Mouse (Mus musculus) heart, adult 2 months (tissue): ENCODE results near the gene Msl1. TPM values are rescaled to one million over a fixed set of nuclear protein-coding genes. Genes with fewer than 3 reads are reported as not detected.

Source experiments
- DNase-seq, 2 experiments: peaks; one replicate each; pipeline ENCODE4 v3.0.0; 2021
- H3K27ac ChIP-seq: fragments of 200-600 bp; 2 replicates; pipeline ENCODE4 v1.8.1; 2022
- H3K27me3 ChIP-seq: fragments of 200-500 bp; 2 replicates; pipeline ENCODE4 v1.6.1; 2012; ENCODE audit warnings: mild to moderate bottlenecking, low read length, inconsistent platforms, mixed read lengths; ENCODE audit not compliant: control insufficient read depth, insufficient read depth
- H3K36me3 ChIP-seq: fragments of 200-500 bp; 2 replicates; pipeline ENCODE4 v1.6.1; 2012; ENCODE audit warnings: low read length, inconsistent platforms; ENCODE audit not compliant: control insufficient read depth, insufficient read depth
- H3K4me1 ChIP-seq: fragments of 200-500 bp; 2 replicates; pipeline ENCODE4 v1.6.1; 2011; ENCODE audit warnings: low read length; ENCODE audit not compliant: control insufficient read depth, insufficient read depth
- H3K4me3 ChIP-seq: fragments of 200-600 bp; 2 replicates; pipeline ENCODE4 v1.8.1; 2022
- H3K79me2 ChIP-seq: fragments of 200-500 bp; replicated peaks from 2 replicates; pipeline ENCODE4 v1.6.1; 2012; ENCODE audit warnings: mild to moderate bottlenecking, inconsistent platforms, low read length, moderate library complexity, mixed read lengths; ENCODE audit not compliant: control insufficient read depth, insufficient read depth
- H3K9ac ChIP-seq: fragments of 200-500 bp; 2 replicates; pipeline ENCODE4 v1.6.1; 2012; ENCODE audit warnings: low read depth, mild to moderate bottlenecking, control low read depth, inconsistent platforms, low read length, mixed read lengths
- CTCF ChIP-seq: fragments of 200-600 bp; IDR thresholded peaks from 2 replicates; pipeline ENCODE4 v1.8.1; 2022; ENCODE audit warnings: antibody characterized with exemption, mild to moderate bottlenecking, moderate library complexity
- EP300 ChIP-seq: fragments of 200-500 bp; IDR thresholded peaks from 2 replicates; pipeline ENCODE4 v1.6.1; 2011; ENCODE audit warnings: low read depth, low read length, control low read depth; ENCODE audit not compliant: insufficient read depth
- POLR2A ChIP-seq: fragments of 200-500 bp; IDR thresholded peaks from 2 replicates; pipeline ENCODE4 v1.6.1; 2011; ENCODE audit warnings: mild to moderate bottlenecking, low read depth, low read length, control low read depth; ENCODE audit not compliant: insufficient read depth
- WGBS: fragments of 180-500 bp; shearing (Covaris S2); methylation state at CpG from one replicate; pipeline ENCODE4 v1.1.7; 2018; 5-methylcytosine and 5-hydroxymethylcytosine counted together
- intact Hi-C: fragments of 180-260 bp; cut with DNase I; formaldehyde crosslinking; loops from one replicate; pipeline ENCODE4 v1.15.1; 2025
- polyA plus RNA-seq: library from polyadenylated mRNA; depleted of rRNA; stranded (reverse); fragments of >200 nt; gene quantifications from 2 replicates; pipeline ENCODE4 v1.2.3, GENCODE M21; 2012
- total RNA-seq, 2 experiments: library from RNA; stranded (reverse); gene quantifications; 2 replicates each; pipeline ENCODE4 v1.2.3; 2021

Msl1 gene
- total and polyA plus RNA-seq, 3 experiments = 21.9 to 75.3 (median 68.9) TPM

DNA sequence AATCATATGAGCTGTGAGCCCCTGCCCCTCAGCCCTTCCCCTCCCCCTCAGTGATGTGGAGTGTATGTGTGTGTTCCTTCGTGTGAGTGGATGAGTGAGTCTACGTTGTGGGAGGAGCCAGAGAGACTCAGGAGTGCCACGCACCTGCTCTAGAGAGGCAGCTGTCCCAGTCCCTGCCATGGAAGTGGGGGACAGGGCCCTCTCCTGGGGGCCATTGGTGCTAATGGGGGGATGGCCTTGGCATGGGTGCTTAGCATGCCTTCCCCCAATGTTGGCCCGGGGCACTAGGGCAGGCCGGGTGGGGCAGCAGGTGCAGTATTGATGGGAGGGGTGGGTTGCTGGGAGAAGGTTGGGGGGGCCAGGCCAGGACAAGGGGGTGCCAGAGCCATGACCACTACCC, 28.5 kb upstream of the Msl1 start:
- intact Hi-C loops = no loop called here
- Histone ChIP-seq H3K27ac (peak overlapping the region; percentile 54), H3K36me3 (peaks cover 39% of the 10 kb centered on the region)

DNA sequence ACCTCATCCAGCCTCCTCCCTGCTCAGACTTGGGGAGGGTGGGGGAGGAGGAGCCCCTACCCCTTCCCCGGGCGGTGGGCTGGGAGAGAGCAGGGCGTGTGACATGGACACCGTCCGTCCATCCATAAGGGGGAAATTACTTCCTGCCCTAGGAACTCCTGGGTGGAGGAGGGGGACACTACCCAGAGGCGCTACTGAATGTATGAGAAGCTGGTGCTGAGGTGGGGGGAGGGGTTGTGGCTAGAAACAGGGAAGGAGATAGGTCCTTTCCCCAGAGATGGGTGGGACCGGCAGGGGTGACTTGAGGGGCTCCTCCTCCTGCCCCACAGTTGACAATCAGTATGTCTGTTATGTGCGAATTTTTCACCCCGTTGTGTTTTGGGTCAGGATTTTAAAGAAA, 28.0 kb upstream of the Msl1 start:
- Histone ChIP-seq H3K4me1 (peaks cover 28% of the 10 kb centered on the region), H3K4me3 (no peak overlapping the region), H3K9ac (no peak overlapping the region), H3K27me3 (no peaks in the 10 kb centered on the region), H3K79me2 (no peaks in the 10 kb centered on the region), H3K27ac (peak overlapping the region; percentile 26; the same call in 1 of the 2 replicates), H3K36me3 (peaks cover 41% of the 10 kb centered on the region)
- TF ChIP-seq POLR2A (peak; percentile 70), CTCF (no peak)
- DNase-seq = peak; percentile 53 to 55
- intact Hi-C loops = no loop called here
- WGBS = 37% methylated on average over 9 of the region's 9 CpGs

More for the DNA sequence above, 28.5 kb upstream of the Msl1 start:
- Histone ChIP-seq H3K4me3 (no peak overlapping the region), H3K4me1 (peaks cover 26% of the 10 kb centered on the region), H3K79me2 (no peaks in the 10 kb centered on the region), H3K27me3 (no peaks in the 10 kb centered on the region), H3K9ac (no peak overlapping the region)
- peak; percentile 20 to 47 for DNase-seq
- TF ChIP-seq EP300 (no peak), CTCF (no peak), POLR2A (no peak)
- 47% methylated on average over 5 of the region's 5 CpGs for WGBS

DNA sequence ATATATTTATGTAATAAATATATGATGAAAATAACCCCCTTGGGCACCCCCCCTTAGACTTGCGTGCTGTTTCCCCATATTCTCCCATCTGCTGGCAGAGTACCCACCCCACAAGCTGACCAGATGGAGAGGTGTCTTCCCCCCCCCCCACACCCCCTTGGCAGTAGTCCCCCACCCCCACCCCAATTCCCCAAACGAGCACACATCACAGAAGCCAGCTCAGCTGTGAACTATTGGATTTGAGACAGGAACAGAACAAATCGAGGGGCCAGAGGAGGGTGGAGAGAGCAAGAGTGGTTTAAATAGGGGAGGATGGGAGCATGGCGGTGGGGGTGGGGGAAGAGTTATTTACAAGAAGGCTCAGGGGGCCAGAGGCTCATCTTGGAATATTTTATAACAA, 27.6 kb upstream of the Msl1 start:
- H3K4me3 ChIP-seq = no peak overlapping the region
- TF ChIP-seq EP300 (no peak), CTCF (no peak), POLR2A (no peak)
- peak overlapping the region; percentile 100 for H3K27ac ChIP-seq
- H3K4me1 ChIP-seq = peaks cover 28% of the 10 kb centered on the region
- H3K36me3 ChIP-seq = peaks cover 41% of the 10 kb centered on the region
- DNase-seq = no peak
- no peak overlapping the region for H3K9ac ChIP-seq
- H3K27me3 ChIP-seq = no peaks in the 10 kb centered on the region
- intact Hi-C loops = loop anchor here (2.0 kb wide), 1 partner anchor 17 kb away; no protein-coding TSS in a partner anchor
- WGBS = 24% methylated on average over 4 of the region's 4 CpGs
- no peaks in the 10 kb centered on the region for H3K79me2 ChIP-seq

DNA sequence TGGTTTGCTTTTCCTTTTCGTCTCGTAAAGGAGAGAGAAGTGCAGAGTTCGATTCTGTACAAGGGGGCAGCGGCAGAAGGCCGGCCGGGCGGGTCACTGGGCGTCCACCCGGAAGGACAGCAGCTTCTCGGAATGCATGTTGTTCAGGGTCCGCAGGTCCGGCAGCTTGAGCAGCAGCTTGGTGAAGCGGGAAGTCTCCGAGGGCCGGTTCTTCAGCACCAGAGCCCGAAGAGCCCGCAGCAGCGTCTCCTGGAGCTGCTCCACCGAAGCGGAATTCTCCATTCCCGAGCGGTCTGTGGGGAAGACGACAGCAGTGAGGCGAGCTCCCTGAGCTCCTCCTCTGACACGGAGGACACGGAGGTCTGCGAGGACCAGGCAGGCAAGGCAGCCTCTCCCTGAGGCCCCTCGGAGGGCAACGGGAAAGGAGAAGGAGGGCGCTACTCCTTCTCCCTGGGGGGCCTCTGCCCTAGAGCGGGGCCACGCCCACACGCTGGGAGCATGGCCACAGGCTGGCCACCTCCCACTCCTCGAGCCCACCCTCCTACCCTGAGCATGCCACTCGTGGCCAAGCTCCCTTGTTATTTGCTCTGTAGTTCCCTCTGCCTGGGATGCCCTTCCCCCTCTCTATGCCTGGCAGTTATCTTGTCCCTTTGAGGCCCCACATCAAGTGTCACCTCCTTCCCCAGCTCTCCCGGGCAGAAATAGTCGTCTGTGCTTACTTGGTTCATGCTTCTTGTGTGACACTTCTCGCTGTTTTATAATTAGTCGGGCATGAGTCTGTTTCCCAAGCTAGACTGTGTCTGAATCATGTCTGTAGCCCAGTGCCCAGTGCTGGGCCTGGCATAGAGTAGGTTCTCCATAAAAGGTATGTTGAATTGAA, 26.9 kb upstream of the Msl1 start:
- peak; percentile 78 for TF ChIP-seq EP300
- TF ChIP-seq CTCF = no peak
- peak; percentile 51 for TF ChIP-seq POLR2A
- peak; percentile 71 to 73 for DNase-seq
- H3K27ac ChIP-seq = peak overlapping the region; percentile 100
- intact Hi-C loops = loop anchor here (2.0 kb wide), 1 partner anchor 18 kb away; no protein-coding TSS in a partner anchor
- peak overlapping the region; percentile 32; the same call in 1 of the 2 replicates for H3K4me3 ChIP-seq
- H3K4me1 ChIP-seq = peaks cover 28% of the 10 kb centered on the region
- peaks cover 41% of the 10 kb centered on the region for H3K36me3 ChIP-seq
- H3K27me3 ChIP-seq = no peaks in the 10 kb centered on the region
- 33% methylated on average over 39 of the region's 39 CpGs for WGBS
- H3K9ac ChIP-seq = peak overlapping the region; percentile 70
- H3K79me2 ChIP-seq = no peaks in the 10 kb centered on the region

DNA sequence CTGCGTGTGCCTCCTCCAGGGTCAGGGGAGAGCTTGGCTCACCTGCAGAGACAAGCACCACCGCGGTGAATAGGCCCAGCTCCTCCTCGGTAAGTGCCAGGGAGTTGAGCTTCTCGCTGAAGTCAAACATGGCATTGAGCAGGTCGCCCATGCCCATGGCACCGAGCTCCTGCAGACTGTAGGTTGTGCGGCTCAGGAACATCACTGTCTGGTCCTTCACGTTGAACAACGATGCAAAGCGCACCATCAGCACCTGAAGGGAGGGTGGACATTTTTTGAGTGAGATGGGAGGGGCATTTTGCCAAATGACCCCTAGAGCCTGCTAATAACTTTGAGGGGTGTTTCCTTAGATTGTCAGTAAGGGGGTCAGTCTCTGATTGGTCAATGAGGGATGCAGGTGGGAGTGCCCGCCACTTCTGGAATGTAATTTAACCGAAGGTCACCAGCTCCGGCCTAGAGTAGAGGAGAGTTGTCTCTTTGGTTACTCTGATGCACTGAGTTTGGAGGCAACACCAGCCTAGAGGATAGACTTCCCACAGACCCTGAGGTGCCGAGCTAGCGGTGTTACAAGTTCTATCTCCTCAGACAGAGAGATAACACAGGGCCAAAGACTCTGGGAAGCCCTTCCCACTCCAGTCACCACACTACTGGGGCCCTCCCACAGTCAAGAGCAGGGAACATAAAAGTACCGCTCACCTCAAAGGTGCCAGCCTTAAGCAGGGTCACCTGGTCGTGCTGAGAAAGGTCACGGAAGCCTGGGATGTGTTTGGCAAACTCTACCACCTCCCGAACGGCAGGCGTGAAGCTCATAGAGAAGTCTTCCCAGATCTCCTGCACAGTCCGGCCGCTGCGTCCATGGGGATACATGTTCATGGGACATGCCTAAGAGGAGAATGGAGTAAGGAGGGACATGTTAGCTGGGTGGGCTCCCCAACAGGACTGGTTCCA, 26.0 kb upstream of the Msl1 start:
- Histone ChIP-seq H3K27me3 (no peaks in the 10 kb centered on the region), H3K9ac (peak overlapping the region; percentile 35), H3K79me2 (no peaks in the 10 kb centered on the region), H3K4me1 (peaks cover 26% of the 10 kb centered on the region), H3K4me3 (no peak overlapping the region), H3K36me3 (peaks cover 41% of the 10 kb centered on the region), H3K27ac (peak overlapping the region; percentile 100)
- intact Hi-C loops = loop anchor here (2.0 kb wide), 1 partner anchor 18 kb away; no protein-coding TSS in a partner anchor
- peak; percentile 29 to 52 for DNase-seq
- 60% methylated on average over 25 of the region's 25 CpGs for WGBS
- 0 out of 2 replicates have a peak, but pooled peaks have one; percentile 42 for TF ChIP-seq EP300
- TF ChIP-seq CTCF = no peak
- TF ChIP-seq POLR2A = peak; percentile 8
